Mouse (Mus musculus) mature B cell (primary cell): Measurements from ENCODE around the gene Ldb3.

Experiments used
- in situ Hi-C: fragments of 300-500 bp; cut with MboI; formaldehyde crosslinking; loops from 2 replicates; pipeline ENCODE4 v1.14.3; 2019

Ldb3 gene

DNA sequence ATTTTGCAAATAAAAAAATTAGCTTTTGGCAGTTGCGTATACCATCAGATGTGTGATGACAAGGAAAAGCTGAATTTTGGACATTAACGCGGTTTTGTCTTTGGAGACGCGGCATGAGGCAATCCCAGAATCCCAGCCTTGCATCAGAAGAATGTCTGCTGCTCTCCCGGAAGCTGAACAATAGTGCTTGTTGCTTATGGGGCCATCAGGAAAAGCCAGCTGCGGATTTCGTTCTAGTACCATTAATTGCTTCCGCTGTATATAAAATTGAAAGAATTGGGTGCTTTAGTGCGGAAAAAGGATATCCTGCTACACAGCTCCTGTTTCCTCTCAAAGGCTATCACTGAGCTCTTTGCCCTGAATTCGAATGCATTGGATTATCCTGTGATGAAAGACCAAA, 76.6 kb downstream of the Ldb3 start:
- in situ Hi-C loops = no loop called here

DNA sequence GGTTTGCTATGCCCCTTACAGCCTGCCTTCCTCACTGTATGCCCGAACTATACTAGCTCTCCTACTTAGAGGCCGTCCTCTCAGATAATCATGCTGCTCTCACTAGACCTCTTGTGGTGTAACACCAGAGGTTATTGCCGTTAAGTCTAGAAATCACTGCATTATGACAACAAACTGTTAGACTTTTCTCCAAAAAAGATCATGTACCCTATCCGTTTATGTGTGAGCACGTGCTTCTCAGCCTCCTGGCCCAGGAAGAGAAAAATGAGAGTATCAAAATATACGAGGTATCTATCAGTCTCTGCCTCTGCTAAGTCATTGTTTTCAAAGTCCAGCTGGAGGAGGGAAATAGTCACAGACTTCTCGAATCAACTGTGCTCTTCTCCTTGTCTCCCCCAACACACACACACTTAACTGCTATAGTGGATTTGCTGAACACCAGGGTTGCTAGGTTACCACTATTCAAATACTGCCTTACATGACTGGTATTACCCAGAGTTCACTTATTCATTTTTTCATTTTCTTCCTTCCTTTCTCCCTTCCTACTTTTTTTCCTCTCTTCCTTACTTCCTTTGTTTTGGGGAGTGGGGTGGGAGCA, 79.5 kb downstream of the Ldb3 start:
- in situ Hi-C loops = no loop called here

DNA sequence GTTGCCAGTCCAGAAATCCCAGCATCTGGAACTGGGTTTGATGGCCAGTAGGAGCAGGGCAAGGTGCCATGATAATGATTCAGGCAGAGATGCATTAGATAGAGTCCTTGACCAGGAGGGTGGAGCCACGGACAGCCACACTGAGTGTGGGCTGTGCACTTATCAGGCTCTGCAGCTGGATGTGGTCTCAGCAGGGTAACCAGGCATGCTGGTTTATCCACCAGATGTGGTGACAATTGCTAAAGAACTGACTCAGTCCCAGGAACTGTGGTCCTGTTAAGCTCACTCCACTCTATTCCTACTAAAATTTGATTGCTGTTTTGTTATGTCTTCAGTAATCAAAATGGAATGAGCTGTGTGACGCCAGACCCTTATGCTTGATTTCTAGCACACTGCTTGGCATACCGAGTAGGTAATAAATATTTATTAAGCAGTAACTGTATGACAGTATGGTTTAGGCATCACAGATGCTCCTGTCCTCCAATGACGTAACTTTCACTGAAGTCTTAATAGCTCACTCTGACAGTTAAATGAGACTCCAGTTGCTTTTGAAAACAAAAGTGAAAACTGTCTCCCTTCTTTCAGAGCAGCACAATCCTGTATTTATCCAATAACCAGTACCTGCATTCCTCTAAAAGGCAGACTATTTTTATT, 80.2 kb downstream of the Ldb3 start:
- in situ Hi-C loops = no loop called here

DNA sequence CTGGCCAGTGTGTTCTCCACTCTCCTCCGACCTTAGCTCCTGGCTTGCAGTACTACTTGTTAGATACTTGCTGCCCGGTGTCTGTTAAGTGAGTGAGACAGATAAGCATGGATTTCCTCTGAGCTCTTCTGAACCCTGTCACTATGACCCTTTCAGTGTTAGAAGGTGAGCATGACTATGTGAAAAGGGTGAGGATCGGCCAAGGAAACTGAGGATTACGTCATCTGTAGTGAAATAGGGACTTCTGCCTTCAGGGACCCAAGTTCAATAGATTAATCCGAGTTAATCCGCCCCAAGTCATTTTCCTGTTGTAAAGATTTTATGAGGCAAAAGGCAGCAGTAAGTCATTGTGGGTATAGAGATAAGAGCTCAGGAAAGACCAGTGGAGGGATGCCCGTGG, 83.2 kb downstream of the Ldb3 start:
- in situ Hi-C loops = no loop called here

DNA sequence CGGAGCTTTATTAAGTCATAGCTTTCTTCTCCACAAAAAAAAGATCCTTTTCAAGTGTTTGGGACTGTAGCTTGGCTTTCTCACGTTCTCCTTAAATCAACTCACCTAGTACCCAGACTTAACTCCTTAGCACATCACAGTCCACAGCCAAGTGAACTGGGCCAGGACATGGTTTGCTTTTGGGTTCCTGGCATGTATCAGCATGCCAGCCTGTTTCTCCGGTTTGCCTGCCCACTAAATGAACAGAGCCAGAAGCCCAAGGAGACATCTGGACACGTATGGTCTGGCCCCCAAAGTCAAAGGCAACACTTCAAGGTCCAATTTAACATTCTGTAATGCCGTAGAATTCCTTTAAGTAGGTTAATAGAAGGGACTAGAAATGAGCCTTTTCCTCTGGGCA, 84.1 kb downstream of the Ldb3 start:
- in situ Hi-C loops = no loop called here

DNA sequence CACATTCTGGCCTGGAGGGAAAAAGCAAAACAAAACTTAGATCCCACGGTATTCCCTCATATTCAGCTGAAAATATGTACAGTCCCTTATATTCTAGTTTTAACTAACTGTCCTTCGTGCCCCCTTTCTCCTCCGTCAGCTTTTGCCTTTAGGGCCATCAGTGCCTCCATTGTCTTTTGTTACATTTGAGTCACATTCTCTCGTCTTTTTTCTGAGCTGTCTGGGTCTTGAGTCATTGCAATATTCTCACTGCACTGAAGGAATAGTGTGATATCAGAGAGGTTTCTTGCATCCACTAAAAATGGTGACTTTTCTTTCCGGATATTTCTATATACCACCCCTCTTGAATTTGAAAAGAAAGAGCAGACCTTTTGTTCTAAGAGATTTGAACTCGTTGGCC, 84.7 kb downstream of the Ldb3 start:
- in situ Hi-C loops = no loop called here

DNA sequence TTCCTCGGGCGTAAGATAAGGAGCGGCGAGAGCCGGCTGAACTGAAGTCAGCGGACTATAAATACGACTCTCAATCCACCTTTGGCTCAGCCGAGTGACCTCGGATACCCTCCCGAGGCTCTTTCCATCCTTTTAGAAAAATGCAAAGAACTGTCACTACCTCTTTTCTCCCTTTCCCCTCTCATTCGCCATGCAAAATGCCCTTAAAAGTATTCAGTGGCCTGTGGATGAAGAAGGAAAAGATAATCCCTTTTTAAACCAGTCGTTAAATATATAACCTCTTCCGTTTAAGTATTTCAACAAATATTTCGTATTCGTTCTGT, 85.2 kb downstream of the Ldb3 start, which contains the start of gene Bmpr1a:
TSS of gene Bmpr1a (minus strand) at position 17 of the 323 bp plus-strand sequence.
- in situ Hi-C loops = no loop called here

DNA sequence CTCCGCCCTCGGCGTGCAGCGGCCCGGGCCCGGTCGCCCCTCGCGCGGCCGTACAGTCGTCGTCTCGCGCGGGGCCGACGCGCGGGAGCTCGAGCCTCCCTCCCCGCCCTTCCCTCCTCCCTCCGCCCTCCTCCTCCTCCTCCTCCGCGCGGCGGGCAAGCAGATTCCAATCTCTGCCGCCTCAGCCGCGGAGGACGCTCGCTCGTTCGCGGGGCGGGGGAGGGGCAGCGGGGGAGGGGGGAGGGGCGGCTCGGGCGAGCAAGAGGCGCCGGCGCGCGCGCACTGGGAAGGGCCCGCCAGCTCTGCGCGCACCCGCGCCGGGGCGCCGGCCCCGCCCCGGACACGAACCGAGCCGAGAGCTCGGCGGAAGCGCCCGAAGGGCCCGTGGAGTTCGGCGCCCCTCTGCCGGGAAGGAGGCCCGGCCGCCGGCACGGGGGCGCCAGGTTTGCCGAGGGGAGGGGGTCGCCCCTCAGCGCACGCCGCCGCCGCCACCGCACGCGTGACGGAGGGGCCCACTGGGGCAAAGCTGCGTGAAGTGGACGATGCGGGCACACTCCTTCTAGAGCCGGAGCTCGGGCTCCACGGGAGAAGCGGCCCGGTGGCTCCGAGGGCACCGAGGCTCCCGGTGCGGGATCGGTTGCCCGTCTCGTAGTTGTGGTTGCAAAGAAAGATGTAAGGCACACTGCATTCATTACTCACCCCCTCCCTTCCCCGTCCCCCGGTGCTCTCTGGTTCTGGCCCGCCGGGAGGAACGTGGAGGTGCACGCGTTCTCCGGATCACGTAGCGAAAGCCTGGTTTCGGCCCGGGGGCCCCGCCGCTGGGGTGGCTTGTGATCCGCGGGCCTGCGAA, 85.8 kb downstream of the Ldb3 start:
- in situ Hi-C loops = no loop called here

DNA sequence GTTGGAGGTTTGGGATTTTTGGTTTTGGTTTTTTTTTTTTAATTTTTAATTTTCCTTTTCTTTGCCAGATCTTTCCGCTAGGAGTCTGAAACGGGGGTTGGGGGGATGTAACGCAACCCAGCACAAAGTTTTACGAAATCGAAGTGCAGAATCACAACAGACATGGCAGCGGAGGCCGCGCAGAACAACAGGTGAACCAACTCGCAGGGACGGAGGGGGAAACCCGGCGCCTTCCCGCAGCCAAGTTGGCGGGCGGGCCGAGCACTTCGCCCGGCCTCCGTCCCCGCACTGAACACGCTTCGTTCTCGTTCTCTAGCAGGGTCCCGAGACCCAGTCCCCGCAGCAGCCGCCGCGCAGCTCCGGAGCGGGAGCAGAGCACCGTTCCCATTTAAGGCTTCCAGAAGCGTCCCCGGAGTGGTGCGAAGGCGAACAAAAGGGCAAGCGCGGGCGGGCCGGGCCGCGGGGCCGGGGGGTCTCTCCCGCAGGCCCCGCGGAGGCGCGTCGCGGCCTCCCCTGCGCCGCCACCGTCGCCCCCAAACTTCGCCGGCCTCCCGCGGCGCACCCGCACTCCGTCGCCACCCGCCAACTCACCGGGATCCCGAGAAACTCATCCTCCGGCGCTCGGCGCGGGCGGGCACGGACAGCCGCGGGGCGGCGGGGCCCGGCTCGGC, 86.5 kb downstream of the Ldb3 start:
- in situ Hi-C loops = no loop called here

DNA sequence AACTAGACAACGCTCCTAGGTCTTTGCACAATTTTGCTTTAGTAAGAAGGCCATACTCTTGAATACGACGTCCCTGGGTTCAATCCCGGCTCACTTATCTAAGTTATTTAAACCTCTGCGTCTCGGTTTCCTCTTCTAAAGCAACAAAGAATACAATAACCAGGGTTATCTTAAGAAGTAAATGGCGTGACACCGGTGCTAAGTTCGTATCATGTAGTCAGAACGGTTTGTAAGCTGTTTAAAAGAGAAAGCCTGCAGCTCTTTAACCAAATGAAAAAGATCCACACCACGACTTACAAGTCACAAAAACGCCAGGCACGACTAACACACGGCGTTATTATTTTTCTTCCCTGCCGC, 87.1 kb downstream of the Ldb3 start:
- in situ Hi-C loops = no loop called here

DNA sequence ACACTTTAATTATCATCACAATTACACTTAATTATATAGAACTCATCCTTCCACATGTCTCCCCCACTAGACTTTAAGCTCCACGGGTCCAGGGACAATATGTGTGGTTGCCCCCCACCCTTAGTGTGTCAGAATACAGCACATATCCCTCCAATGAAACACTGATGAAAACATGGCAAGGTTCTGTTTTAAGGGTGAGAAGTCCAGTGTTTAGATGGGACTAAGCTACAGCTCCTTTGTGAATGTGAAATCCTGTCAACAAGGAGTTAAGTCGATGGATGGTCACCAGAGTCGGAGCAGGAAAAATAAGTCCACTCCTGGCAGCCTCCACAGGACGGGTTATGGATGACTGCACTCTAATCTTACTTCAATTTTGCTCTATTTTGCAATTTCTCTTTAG, 88.2 kb downstream of the Ldb3 start:
- in situ Hi-C loops = no loop called here

DNA sequence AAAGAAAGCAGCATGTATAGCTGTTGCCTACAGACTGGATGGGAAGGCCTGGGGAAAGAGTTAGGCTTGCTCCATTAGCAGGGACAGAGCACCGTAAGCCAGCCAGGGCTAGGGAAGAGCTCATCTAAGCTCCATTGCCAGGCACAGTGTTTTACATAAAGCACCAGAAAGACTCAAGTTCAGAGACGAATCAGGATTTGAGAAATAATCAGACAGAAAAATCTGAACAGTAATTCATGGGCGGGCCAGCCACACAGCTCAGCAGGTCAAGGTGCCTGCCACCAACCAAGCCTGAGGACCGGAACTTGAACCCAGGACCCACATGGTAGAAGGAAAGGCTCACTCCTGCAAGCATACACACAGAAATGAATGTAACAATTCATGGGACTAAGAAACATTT, 88.8 kb downstream of the Ldb3 start:
- in situ Hi-C loops = no loop called here

DNA sequence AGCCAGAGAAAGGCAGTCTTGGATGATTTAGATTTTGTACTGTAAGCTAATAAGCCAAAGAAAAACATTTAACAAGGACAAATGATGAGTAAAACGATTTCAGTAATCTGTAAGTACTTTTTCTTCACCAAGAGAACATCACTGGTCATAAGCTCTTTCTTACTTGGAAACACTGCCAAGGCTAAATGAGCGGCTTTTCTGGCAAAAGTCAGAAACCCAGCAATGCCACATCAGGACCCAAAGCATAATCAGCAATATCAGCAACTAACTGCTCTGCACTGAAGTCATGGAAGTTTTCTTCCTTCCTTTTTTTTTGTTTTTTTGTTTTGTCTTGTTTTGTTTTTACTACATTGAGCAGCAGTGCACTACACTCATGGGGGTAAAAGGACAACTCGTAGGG, 91.1 kb downstream of the Ldb3 start:
- in situ Hi-C loops = no loop called here

DNA sequence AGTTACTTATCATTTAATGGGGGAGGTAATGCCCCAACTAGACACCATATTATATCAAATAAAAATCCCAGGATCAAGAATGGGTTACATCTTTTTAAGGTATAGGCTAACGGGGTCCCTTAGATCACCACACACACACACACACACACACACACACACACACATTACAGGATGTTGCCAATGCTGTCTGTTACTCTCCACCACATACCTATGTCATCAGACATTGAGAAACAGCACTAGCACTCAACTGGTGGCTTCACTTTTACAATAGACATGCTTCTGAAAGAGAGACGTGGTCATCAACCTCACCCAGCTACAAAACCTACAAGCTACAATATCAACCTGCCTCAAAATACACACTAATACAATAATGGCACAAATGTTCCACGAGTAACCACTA, 94.8 kb downstream of the Ldb3 start:
- in situ Hi-C loops = no loop called here

DNA sequence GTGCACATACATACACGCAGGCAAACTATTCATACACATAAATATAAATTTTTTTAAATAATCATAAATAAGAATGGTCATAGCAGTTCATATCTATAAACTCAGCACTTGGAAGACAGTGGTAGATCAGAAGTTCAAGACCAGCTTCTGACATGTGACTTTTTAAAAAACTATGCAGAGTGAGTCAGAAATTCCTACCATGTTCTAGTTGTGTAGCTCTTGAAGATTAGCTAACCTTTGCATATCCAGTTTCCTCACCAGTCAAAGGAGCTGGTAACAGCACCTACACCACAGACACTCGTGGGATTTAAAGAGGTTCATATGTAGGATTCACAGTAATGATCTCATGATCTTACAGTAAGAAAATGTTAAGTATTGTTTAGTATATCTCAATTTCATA, 95.8 kb downstream of the Ldb3 start:
- in situ Hi-C loops = no loop called here

DNA sequence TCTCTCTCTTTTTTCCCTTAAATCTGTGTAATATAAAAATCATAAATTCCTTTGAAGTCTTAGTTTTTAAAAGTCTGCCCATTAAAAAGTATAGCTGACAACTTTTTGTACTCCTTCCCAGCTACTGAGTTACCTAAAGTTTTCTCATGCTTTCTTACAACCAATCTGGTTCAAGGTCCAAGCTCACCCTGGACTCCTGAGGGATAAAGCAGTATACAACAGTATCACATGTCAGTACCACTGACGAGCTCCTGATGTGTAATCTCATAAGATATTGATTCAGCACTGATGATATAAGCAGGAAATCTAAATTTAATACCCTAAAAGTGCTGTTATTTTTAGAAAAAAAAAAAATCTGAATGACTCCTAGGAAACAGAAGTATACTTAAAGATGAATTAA, 97.5 kb downstream of the Ldb3 start:
- in situ Hi-C loops = no loop called here

DNA sequence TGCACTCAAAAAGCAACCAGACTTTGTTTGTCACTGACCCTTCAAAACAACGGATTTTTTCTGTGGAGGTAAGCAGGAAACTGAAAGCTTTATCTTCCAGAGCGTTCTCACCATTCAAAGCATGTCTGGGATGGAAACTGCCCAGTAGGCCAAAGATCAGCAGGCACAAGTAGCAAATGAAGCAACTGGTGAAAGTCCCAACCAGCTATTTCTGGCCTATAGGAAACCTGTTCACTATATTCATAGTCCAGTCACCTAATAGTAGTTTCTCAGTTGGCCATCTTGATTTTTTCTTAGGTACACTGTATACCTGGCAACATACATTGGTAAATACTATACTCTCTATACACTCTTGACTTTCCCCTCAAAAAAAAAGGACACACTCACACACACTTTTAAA, 98.6 kb downstream of the Ldb3 start:
- in situ Hi-C loops = no loop called here

DNA sequence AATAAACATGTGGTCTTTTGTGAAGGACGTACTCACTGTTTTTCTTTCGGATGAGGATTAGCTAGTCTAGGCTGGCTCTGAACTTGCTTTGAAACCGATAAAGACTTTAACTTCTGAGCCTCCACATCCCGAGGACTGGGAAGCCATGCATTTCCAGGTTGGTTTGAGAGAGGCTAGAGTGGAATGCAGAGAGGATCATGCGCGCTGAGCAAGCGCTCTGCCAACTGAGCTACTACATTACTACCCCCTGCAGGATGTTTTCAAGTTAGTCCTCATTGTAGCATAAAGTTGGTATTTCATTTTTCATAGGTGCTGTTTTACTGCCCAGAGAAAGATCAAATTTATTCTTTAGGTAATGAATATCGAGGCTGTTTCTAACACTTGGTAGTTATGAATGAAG, 102.3 kb downstream of the Ldb3 start:
- in situ Hi-C loops = no loop called here

DNA sequence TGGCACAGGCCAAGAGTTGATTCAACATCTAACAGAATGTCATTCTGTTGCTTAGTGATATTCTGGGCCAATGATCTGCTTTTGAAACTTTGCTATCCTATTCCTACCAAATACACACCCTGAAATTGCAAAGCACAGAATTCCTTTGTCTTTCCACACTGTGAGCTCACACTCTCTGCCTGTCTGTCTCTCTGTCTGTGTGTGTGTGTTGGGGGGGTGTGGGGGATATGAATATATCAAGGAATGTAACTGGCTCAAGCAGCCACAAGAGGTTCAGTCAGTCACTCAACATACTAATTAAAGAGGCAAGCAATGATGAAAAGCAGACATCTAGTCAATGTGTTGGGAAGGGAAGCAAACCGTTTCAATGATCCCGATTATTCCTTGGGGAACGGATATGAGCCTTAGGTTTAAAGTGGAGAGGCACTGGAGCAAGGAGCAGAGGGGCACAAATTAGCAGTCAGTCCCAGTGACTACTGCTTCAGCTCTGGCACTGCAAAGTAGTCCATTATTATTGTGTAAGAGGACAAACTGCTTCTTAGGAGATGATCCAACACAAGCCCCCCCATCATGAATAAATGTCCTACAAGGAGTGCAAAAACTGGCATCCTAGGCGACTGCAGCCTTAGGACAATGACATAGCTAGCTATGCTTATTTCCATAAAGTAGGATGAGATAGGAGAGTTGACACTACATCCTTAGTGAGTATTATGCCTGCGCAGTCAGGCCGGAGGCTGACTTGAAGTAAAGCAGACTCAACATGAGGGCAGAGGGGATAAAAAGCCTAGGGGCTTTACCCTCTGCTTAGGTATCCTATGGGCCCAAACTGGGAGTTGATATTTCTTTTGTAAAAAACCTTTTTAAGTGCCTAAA, 104.8 kb downstream of the Ldb3 start:
- in situ Hi-C loops = no loop called here
